Mouse (Mus musculus) right cerebral cortex, postnatal 25 days (tissue): ENCODE results near the gene Tmem213.

ENCODE experiments used
- DNase-seq: peaks from one replicate; pipeline ENCODE4 v3.0.0; 2022

Gene Tmem213

GRCm38 (mm10) chr6:38109160-38109795 is at the start of gene Tmem213:
Gene Tmem213, plus strand, starts transcription at chr6:38109255.
- no peak for DNase-seq

GRCm38 (mm10) chr6:38064621-38065020 is 44.4 kb upstream of the Tmem213 start:
- DNase-seq, result no peak

- peak; percentile 51 for DNase-seq
Measured at GRCm38 (mm10) chr6:38065122-38065500, 43.9 kb upstream of the Tmem213 start.

- DNase-seq, result peak; percentile 47
Measured at GRCm38 (mm10) chr6:38065501-38066122, 43.4 kb upstream of the Tmem213 start.

- DNase-seq, result peak; percentile 54
Measured at GRCm38 (mm10) chr6:38066215-38066614, 42.8 kb upstream of the Tmem213 start.

GRCm38 (mm10) chr6:38071256-38071655 is 37.8 kb upstream of the Tmem213 start:
- DNase-seq, result no peak

GRCm38 (mm10) chr6:38072137-38072796 is 36.8 kb upstream of the Tmem213 start:
- DNase-seq, result no peak

GRCm38 (mm10) chr6:38073592-38073991 is 35.5 kb upstream of the Tmem213 start:
- DNase-seq, result no peak

GRCm38 (mm10) chr6:38080364-38080763 is 28.7 kb upstream of the Tmem213 start:
- no peak for DNase-seq

GRCm38 (mm10) chr6:38081727-38082341 is 27.2 kb upstream of the Tmem213 start:
- no peak for DNase-seq

- DNase-seq, result no peak
Measured at GRCm38 (mm10) chr6:38083204-38083603, 25.9 kb upstream of the Tmem213 start.

GRCm38 (mm10) chr6:38087242-38088026 is 21.6 kb upstream of the Tmem213 start:
- no peak for DNase-seq

- DNase-seq, result no peak
Measured at GRCm38 (mm10) chr6:38092539-38092938, 16.5 kb upstream of the Tmem213 start.

- DNase-seq, result no peak
Measured at GRCm38 (mm10) chr6:38094701-38095100, 14.4 kb upstream of the Tmem213 start.

- DNase-seq, result no peak
Measured at GRCm38 (mm10) chr6:38096961-38097370, 12.1 kb upstream of the Tmem213 start.

- no peak for DNase-seq
Measured at GRCm38 (mm10) chr6:38102216-38102795, 6.7 kb upstream of the Tmem213 start.

GRCm38 (mm10) chr6:38103775-38104174 is 5.3 kb upstream of the Tmem213 start:
- DNase-seq, result no peak

- no peak for DNase-seq
Measured at GRCm38 (mm10) chr6:38105924-38106323, 3.1 kb upstream of the Tmem213 start.

GRCm38 (mm10) chr6:38108449-38108848 is 606 bp upstream of the Tmem213 start:
- no peak for DNase-seq

GRCm38 (mm10) chr6:38109871-38110270 is 816 bp downstream of the Tmem213 start:
- no peak for DNase-seq

GRCm38 (mm10) chr6:38110859-38111258 is 1.8 kb downstream of the Tmem213 start:
- no peak for DNase-seq

- DNase-seq, result no peak
Measured at GRCm38 (mm10) chr6:38116107-38116770, 7.2 kb downstream of the Tmem213 start.
